Mouse (Mus musculus): Measurements from ENCODE around the gene Nr5a2. TPM values are rescaled to one million over a fixed set of nuclear protein-coding genes. Genes with fewer than 3 reads are reported as not detected.

The Nr5a2 gene
- 0.82 and 1.1 TPM in 2 replicates for polyA plus RNA-seq (2015; fragmentation: Nextera tagmentation; extraction: Ambion mirVana)

DNA sequence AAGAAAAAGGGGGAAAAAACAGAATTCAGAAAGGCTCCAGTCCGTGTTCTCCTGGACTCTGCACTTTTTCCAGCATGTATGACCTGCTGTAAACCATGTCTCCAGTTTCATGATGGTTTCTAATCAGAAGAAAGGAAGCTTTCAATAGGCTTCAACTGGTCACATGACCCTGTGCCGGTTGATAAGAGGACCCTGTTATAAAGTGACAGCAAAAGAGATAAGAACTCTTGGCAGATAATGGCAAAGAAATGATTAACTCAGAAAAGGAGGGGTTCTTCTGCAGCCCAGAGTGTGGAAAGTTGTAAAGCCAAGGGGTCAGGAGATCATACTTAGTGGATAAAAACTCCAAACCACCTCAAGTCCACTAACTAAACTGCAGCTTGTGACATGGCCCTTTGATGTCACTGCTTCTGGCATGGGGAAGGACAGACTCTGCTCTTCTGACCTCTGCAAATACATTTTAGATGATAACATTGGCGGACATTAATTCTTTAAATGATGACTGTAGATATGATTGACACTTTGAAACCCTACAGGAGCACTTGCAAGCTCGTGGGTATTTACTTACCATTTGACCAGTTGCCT lies at the start of gene Nr5a2:
Nr5a2 (minus strand) TSS at position 21 of the 585 bp plus-strand sequence.
- Histone ChIP-seq H3K4me2 (no peak within 1 kb of the TSS), H3K27me3 (peaks cover 10% of the 10 kb centered on the region; the same call in 1 of the 2 replicates), H3K4me3 (no peak within 1 kb of the TSS), H3K4me1 (peaks cover 3% of the 10 kb centered on the region; the same call in 1 of the 2 replicates), H3K27ac (no peak within 1 kb of the TSS), H3K9ac (no peak within 1 kb of the TSS), H3K36me3 (no peaks in the 10 kb centered on the region), H3K9me3 (no peaks in the 10 kb centered on the region)
- WGBS = 63% methylated on average over 4 of the region's 4 CpGs
- ATAC-seq (ENCODE audit: insufficient number of reproducible peaks, low FRiP score, low TSS enrichment, low read depth) = no peak

GRCm38 (mm10) chr1:137008726-137009239 lies 48.5 kb upstream of the Nr5a2 start:
- H3K4me1 ChIP-seq = no peaks in the 10 kb centered on the region; the same call in 1 of the 2 replicates
- H3K27ac ChIP-seq = no peak overlapping the region
- H3K9me3 ChIP-seq = no peaks in the 10 kb centered on the region
- H3K4me3 ChIP-seq = no peak overlapping the region
- WGBS = 40% methylated on average over 6 of the region's 6 CpGs
- H3K27me3 ChIP-seq = no peaks in the 10 kb centered on the region
- H3K36me3 ChIP-seq = no peaks in the 10 kb centered on the region
- H3K4me2 ChIP-seq = no peak overlapping the region
- ATAC-seq (ENCODE audit: insufficient number of reproducible peaks, low FRiP score, low TSS enrichment, low read depth) = no peak
- H3K9ac ChIP-seq = no peak overlapping the region

DNA sequence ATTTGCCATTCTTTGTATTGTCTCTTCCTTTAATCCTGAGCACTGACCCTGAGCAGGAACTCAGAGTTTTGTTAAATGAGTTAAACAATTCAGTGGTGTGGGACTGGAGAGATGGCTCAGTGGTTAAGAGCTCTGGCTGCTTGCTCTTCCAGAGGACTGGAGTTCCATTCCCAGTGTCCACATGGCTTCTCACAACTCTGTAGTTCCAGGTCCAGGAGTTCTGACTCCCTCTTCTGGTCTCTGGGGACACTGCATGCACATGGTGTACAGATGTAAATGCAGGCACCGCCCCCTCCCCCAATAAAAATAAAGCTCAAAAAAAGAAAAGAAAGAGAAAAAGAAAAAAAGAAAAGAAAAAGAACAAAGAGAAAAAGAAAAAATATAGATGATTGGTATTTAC lies 43.6 kb upstream of the Nr5a2 start:
- Histone ChIP-seq H3K4me2 (no peak overlapping the region), H3K27ac (no peak overlapping the region), H3K36me3 (no peaks in the 10 kb centered on the region), H3K9me3 (no peaks in the 10 kb centered on the region), H3K4me1 (no peaks in the 10 kb centered on the region; the same call in 1 of the 2 replicates), H3K27me3 (no peaks in the 10 kb centered on the region), H3K4me3 (no peak overlapping the region), H3K9ac (no peak overlapping the region)
- WGBS = 96% methylated on average over 1 of the region's 1 CpGs
- ATAC-seq (ENCODE audit: insufficient number of reproducible peaks, low FRiP score, low TSS enrichment, low read depth) = no peak

DNA sequence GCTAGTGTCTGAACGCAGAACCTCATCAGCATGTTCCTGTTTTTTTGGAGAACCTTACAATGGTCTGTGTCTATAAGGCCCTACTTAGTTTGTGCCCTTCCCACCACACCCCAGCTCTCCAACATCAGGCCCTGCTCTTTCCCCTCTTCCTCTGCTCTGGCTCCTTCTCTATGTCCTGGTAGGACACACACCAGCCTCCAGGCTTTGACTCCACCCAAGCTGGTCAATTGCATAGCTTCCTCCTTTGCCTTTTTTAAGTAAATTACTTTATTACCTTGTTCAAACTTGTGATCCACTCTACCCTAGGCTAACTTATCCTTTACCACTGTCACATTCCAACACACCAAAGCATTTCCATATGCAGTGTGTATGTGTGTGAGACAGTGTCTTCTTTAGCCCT lies 42.9 kb upstream of the Nr5a2 start:
- no peak overlapping the region for H3K4me2 ChIP-seq
- H3K4me1 ChIP-seq = no peaks in the 10 kb centered on the region; the same call in 1 of the 2 replicates
- WGBS = 90% methylated on average over 1 of the region's 1 CpGs
- no peak overlapping the region for H3K27ac ChIP-seq
- no peaks in the 10 kb centered on the region for H3K9me3 ChIP-seq
- no peaks in the 10 kb centered on the region for H3K27me3 ChIP-seq
- ATAC-seq (ENCODE audit: insufficient number of reproducible peaks, low FRiP score, low TSS enrichment, low read depth) = no peak
- H3K9ac ChIP-seq = no peak overlapping the region
- H3K36me3 ChIP-seq = no peaks in the 10 kb centered on the region
- no peak overlapping the region for H3K4me3 ChIP-seq

- Histone ChIP-seq H3K27ac (no peak overlapping the region), H3K36me3 (no peaks in the 10 kb centered on the region), H3K27me3 (no peaks in the 10 kb centered on the region), H3K4me1 (no peaks in the 10 kb centered on the region), H3K4me3 (no peak overlapping the region), H3K9ac (no peak overlapping the region), H3K4me2 (no peak overlapping the region), H3K9me3 (no peaks in the 10 kb centered on the region)
- WGBS = 45% methylated on average over 8 of the region's 8 CpGs
- ATAC-seq (ENCODE audit: insufficient number of reproducible peaks, low FRiP score, low TSS enrichment, low read depth) = no peak
Measured at GRCm38 (mm10) chr1:136991762-136992352, 31.6 kb upstream of the Nr5a2 start.

GRCm38 (mm10) chr1:136980253-136980893 lies 20.1 kb upstream of the Nr5a2 start:
- WGBS = 82% methylated on average over 5 of the region's 5 CpGs
- no peaks in the 10 kb centered on the region for H3K27me3 ChIP-seq
- ATAC-seq (ENCODE audit: insufficient number of reproducible peaks, low FRiP score, low TSS enrichment, low read depth) = no peak
- H3K4me3 ChIP-seq = no peak overlapping the region
- no peaks in the 10 kb centered on the region for H3K9me3 ChIP-seq
- H3K27ac ChIP-seq = no peak overlapping the region
- no peaks in the 10 kb centered on the region for H3K36me3 ChIP-seq
- no peaks in the 10 kb centered on the region for H3K4me1 ChIP-seq
- H3K9ac ChIP-seq = no peak overlapping the region
- no peak overlapping the region for H3K4me2 ChIP-seq

DNA sequence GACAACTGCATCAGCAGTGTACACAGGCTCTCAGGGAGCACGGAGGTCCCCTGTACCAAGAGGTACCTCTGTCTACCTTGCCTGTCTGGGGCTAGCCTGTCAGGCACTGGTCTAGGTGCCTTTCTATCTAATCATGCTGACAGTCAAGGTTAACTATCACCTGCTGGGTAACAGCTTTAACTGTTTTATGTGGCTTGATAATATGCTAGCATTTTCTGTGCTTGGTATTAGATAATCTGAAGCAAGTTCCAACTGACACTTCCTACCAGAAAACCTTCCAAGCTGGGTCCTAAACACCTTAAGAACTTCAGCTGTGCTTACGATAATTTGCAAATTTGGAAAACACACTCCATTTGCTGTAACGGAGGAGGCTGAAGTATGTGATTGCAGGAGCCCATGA lies 17.6 kb upstream of the Nr5a2 start:
- Histone ChIP-seq H3K36me3 (no peaks in the 10 kb centered on the region), H3K27me3 (no peaks in the 10 kb centered on the region), H3K9ac (no peak overlapping the region), H3K4me1 (no peaks in the 10 kb centered on the region), H3K4me2 (no peak overlapping the region), H3K9me3 (no peaks in the 10 kb centered on the region), H3K4me3 (no peak overlapping the region), H3K27ac (no peak overlapping the region)
- 79% methylated on average over 3 of the region's 3 CpGs for WGBS
- ATAC-seq (ENCODE audit: insufficient number of reproducible peaks, low FRiP score, low TSS enrichment, low read depth) = no peak

- no peak overlapping the region for H3K4me3 ChIP-seq
- ATAC-seq (ENCODE audit: insufficient number of reproducible peaks, low FRiP score, low TSS enrichment, low read depth) = no peak
- no peak overlapping the region for H3K27ac ChIP-seq
- H3K36me3 ChIP-seq = no peaks in the 10 kb centered on the region
- WGBS = 52% methylated on average over 3 of the region's 3 CpGs
- no peak overlapping the region for H3K9ac ChIP-seq
- no peaks in the 10 kb centered on the region for H3K9me3 ChIP-seq
- no peak overlapping the region for H3K4me2 ChIP-seq
- H3K4me1 ChIP-seq = no peaks in the 10 kb centered on the region
- H3K27me3 ChIP-seq = no peaks in the 10 kb centered on the region
Measured at GRCm38 (mm10) chr1:136974040-136974439, 13.8 kb upstream of the Nr5a2 start.

DNA sequence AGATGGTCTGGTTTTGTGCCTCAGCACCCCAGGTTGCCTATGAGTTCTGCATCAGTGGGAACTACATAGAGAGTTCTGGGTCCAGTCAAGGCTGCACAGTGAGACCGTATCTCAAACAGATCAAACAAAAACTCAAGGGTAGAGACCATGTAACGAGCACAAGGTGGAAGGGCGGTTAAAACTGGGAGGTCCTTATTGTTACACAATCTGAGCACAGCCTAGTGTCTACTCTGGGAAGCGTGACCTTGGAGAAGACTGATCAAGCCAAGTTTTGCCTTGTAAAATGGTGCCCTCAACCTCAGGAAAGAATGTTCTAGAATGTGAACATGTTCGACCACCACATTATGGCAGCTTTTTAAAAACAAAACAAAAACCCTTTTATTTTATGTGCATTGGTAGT lies 12.8 kb upstream of the Nr5a2 start:
- no peak for ATAC-seq (ENCODE audit: insufficient number of reproducible peaks, low FRiP score, low TSS enrichment, low read depth)
- Histone ChIP-seq H3K4me3 (no peak overlapping the region), H3K27me3 (no peaks in the 10 kb centered on the region), H3K9ac (no peak overlapping the region), H3K4me2 (no peak overlapping the region), H3K4me1 (no peaks in the 10 kb centered on the region), H3K9me3 (no peaks in the 10 kb centered on the region), H3K27ac (no peak overlapping the region), H3K36me3 (no peaks in the 10 kb centered on the region)
- 75% methylated on average over 5 of the region's 5 CpGs for whole genome bisulfite sequencing

DNA sequence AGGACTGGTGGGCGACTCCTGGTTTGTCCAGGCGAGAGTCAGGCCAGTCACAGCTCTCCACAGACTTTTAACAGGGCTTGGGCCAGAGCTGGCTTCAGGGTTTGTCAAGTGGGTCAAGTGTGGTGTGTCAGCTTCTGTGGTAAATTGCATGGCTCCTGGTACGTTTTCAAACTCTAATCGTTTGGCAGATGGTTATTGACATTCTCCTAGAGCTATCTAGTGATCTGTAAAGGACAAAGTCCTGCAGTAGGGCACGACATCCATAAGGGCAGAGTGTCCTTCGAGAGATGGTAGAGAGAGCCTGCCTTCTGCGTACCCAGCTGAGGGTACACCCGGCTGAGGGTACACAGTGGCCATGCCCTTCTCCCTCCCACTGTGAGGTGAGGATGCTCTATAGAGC lies 10.7 kb upstream of the Nr5a2 start:
- H3K9me3 ChIP-seq = no peaks in the 10 kb centered on the region
- H3K4me3 ChIP-seq = no peak overlapping the region
- no peak overlapping the region for H3K4me2 ChIP-seq
- H3K4me1 ChIP-seq = no peaks in the 10 kb centered on the region
- no peaks in the 10 kb centered on the region for H3K36me3 ChIP-seq
- WGBS = 85% methylated on average over 8 of the region's 8 CpGs
- H3K27ac ChIP-seq = no peak overlapping the region
- no peak overlapping the region for H3K9ac ChIP-seq
- H3K27me3 ChIP-seq = no peaks in the 10 kb centered on the region
- ATAC-seq (ENCODE audit: insufficient number of reproducible peaks, low FRiP score, low TSS enrichment, low read depth) = no peak

GRCm38 (mm10) chr1:136966728-136967386 lies 6.6 kb upstream of the Nr5a2 start:
- Histone ChIP-seq H3K4me1 (no peaks in the 10 kb centered on the region), H3K4me3 (no peak overlapping the region), H3K36me3 (no peaks in the 10 kb centered on the region), H3K9ac (no peak overlapping the region), H3K27ac (no peak overlapping the region), H3K4me2 (no peak overlapping the region), H3K9me3 (no peaks in the 10 kb centered on the region), H3K27me3 (no peaks in the 10 kb centered on the region)
- 77% methylated on average over 12 of the region's 12 CpGs for WGBS
- no peak for ATAC-seq (ENCODE audit: insufficient number of reproducible peaks, low FRiP score, low TSS enrichment, low read depth)

DNA sequence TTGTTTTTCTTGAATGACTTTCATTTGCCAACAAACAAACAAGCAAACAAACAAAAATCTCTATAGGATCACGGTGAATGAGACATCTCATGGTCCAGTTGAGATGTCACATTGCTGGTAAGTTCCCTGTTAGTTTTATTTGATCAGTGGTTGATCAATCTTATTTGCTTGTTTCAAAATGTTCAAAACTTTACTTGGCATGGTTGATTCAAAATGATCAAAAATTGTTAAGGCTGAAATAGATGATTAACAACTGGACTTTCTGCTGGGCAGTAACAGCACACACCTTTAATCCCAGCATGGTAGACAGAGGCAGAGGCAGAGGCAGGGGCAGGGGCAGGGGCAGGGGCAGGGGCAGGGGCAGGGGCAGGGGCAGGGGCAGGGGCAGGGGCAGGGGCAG lies 757 bp downstream of the Nr5a2 start:
- H3K4me3 ChIP-seq = no peak overlapping the region
- no peaks in the 10 kb centered on the region for H3K36me3 ChIP-seq
- no peak for ATAC-seq (ENCODE audit: insufficient number of reproducible peaks, low FRiP score, low TSS enrichment, low read depth)
- H3K27ac ChIP-seq = no peak overlapping the region
- no peak overlapping the region for H3K4me2 ChIP-seq
- H3K9ac ChIP-seq = no peak overlapping the region
- 70% methylated on average over 1 of the region's 1 CpGs for WGBS
- H3K4me1 ChIP-seq = peaks cover 3% of the 10 kb centered on the region; the same call in 1 of the 2 replicates
- peaks cover 20% of the 10 kb centered on the region for H3K27me3 ChIP-seq
- H3K9me3 ChIP-seq = no peaks in the 10 kb centered on the region
